Mouse (Mus musculus): ENCODE measurements around the gene Ccm2.

DNA sequence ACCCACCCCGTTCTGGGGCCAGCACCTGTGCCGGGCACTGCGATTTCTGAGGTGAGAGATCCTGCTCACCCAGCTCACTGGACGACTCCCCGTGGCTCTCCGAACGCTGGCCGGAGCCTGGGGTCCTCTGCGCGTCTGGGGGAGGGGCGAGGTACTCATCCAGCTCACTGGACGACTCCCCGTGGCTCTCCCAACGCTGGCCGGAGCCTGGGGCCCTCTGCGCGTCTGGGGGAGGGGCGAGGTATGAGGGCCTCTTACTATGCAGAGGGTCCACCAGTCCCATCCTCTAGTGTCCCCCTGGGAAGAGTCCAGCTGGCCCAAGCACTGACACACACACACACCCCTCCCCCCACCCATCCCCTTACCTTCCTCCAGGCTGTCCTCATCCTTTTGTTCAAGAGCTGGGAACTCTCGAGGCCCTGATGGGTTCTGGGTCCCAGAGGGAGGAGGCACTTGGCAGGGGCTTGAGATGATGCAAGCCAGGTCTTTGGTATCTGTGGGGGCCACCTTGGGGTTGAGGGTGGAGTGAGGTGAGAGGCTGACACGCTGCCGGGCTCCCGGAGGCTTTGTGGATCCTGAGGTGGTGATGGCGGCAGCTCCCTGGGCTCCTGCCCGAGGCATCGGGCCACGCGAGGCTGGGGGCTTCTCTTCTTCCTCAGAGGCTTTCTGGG, 52.5 kb downstream of the Ccm2 start:
- TF ChIP-seq HCFC1 (IDR thresholded peaks at IDR 0.05; ENCODE audit: low read depth, low read length) = no peak
- no peak for TF ChIP-seq EP300 (IDR thresholded peaks at IDR 0.05; ENCODE audit: low read length)
- no peak for TF ChIP-seq CTCF (conservative IDR thresholded peaks at IDR 0.05 in 1 of 2, IDR thresholded peaks at IDR 0.05 in 1 of 2; ENCODE audit: low read depth in 2 of 2, low read length in 2 of 2)
- no peak for TF ChIP-seq POLR2A (IDR thresholded peaks at IDR 0.05; ENCODE audit: low read depth, low read length)
- TF ChIP-seq POLR2AphosphoS2 (IDR thresholded peaks at IDR 0.05; ENCODE audit: low read depth, low read length) = no peak
- TF ChIP-seq CHD2 (IDR thresholded peaks at IDR 0.05; ENCODE audit: low read length) = no peak
- TF ChIP-seq CHD1 (IDR thresholded peaks at IDR 0.05; ENCODE audit: low read depth, low read length) = no peak
- no peak for TF ChIP-seq MEF2A (IDR thresholded peaks at IDR 0.05; ENCODE audit: borderline replicate concordance, low read depth, low read length)
- no peak for TF ChIP-seq SMC3 (IDR thresholded peaks at IDR 0.05; ENCODE audit: low read depth, low read length)
